Mouse (Mus musculus) MEL (cell line): ENCODE results near the gene Olfr1412.

Experiments used
- CTCF ChIP-seq, 3 experiments: IDR thresholded peaks in 2 of 3; conservative IDR thresholded peaks in 1 of 3; 2 replicates each; pipeline ENCODE4 v1.5.1; 2011 to 2012; ENCODE audit warnings: low read length in 3 of 3, low read depth in 2 of 3, mild to moderate bottlenecking in 2 of 3, improper control_type of control experiment in 1 of 3, inconsistent platforms in 1 of 3, mixed read lengths in 1 of 3, moderate library complexity in 1 of 3; ENCODE audit not compliant: control insufficient read depth in 1 of 3, insufficient read depth in 1 of 3, poor library complexity in 1 of 3, severe bottlenecking in 1 of 3
- MEF2A ChIP-seq: IDR thresholded peaks from 2 replicates; pipeline ENCODE4 v1.6.1; 2014; ENCODE audit warnings: low read depth, mild to moderate bottlenecking, inconsistent platforms, low read length, improper control_type of control experiment; ENCODE audit not compliant: poor library complexity, insufficient replicate concordance, severe bottlenecking; ENCODE audit errors: extremely low read depth
- POLR2A ChIP-seq, 2 experiments: IDR thresholded peaks; 2 replicates each; pipeline ENCODE4 v1.6.1; 2011 to 2012; ENCODE audit warnings: low read length in 2 of 2, mild to moderate bottlenecking in 2 of 2, control low read depth in 1 of 2, improper control_type of control experiment in 1 of 2, low read depth in 1 of 2, moderate library complexity in 1 of 2; ENCODE audit not compliant: control insufficient read depth in 1 of 2, insufficient read depth in 1 of 2, poor library complexity in 1 of 2
- ZNF384 ChIP-seq: IDR thresholded peaks from 2 replicates; pipeline ENCODE4 v1.6.1; 2012; ENCODE audit warnings: low read depth, mild to moderate bottlenecking, inconsistent platforms, low read length, improper control_type of control experiment

- TF ChIP-seq ZNF384 (no peak), MEF2A (no peak), POLR2A (IDR thresholded peaks at IDR 0.05; ENCODE audit: control insufficient read depth in 1 of 2, insufficient read depth in 1 of 2, low read depth in 1 of 2, low read length in 2 of 2, poor library complexity in 1 of 2) (no peak), CTCF (IDR thresholded peaks at IDR 0.05 in 2 of 3, conservative IDR thresholded peaks at IDR 0.05 in 1 of 3; ENCODE audit: control insufficient read depth in 1 of 3, insufficient read depth in 1 of 3, low read depth in 2 of 3, low read length in 3 of 3, poor library complexity in 1 of 3, severe bottlenecking in 1 of 3) (no peak)
Measured at GRCm38 (mm10) chr1:92539071-92539470, 46.5 kb upstream of the Olfr1412 start.
